Mouse (Mus musculus) limb, embryonic 14.5 days (tissue): Measurements from ENCODE around the gene Ube2d1. TPM values are rescaled to one million over a fixed set of nuclear protein-coding genes. Genes with fewer than 3 reads are reported as not detected.

Experiments used
- ATAC-seq: fragments of 200-750 bp; cut with Nextera tagmentation; 2 replicates; pipeline ENCODE4 v1.8.0; 2017; ENCODE audit warnings: low read depth, moderate number of reproducible peaks, moderate TSS enrichment; ENCODE audit not compliant: low FRiP score
- DNase-seq: peaks from one replicate; pipeline ENCODE4 v3.0.0-alpha.2; 2015; ENCODE audit warnings: low spot score
- H3K27ac ChIP-seq: fragments of 300-500 bp; sonication (generic); replicated peaks from 2 replicates; pipeline ENCODE4 v1.5.1; 2014; ENCODE audit warnings: low read depth, mild to moderate bottlenecking, low read length, moderate library complexity, mixed read lengths
- H3K27me3 ChIP-seq: fragments of 300-500 bp; sonication (generic); 2 replicates; pipeline ENCODE4 v1.6.1; 2014; ENCODE audit warnings: low read length, mixed read lengths; ENCODE audit not compliant: control insufficient read depth, insufficient read depth
- H3K36me3 ChIP-seq: fragments of 300-500 bp; sonication (generic); 2 replicates; pipeline ENCODE4 v1.6.1; 2014; ENCODE audit warnings: mild to moderate bottlenecking, low read length, moderate library complexity, mixed read lengths; ENCODE audit not compliant: control insufficient read depth, insufficient read depth
- H3K4me1 ChIP-seq: fragments of 300-500 bp; sonication (generic); 2 replicates; pipeline ENCODE4 v1.6.1; 2014; ENCODE audit warnings: antibody characterized with exemption, low read length, mixed read lengths; ENCODE audit not compliant: control insufficient read depth, insufficient read depth
- H3K4me2 ChIP-seq: fragments of 300-500 bp; sonication (generic); replicated peaks from 2 replicates; pipeline ENCODE4 v1.6.1; 2014; ENCODE audit warnings: low read depth, mild to moderate bottlenecking, low read length, moderate library complexity; ENCODE audit not compliant: severe bottlenecking
- H3K4me3 ChIP-seq: fragments of 300-500 bp; sonication (generic); replicated peaks from 2 replicates; pipeline ENCODE4 v1.5.1; 2014; ENCODE audit warnings: low read length
- H3K9ac ChIP-seq: fragments of 300-500 bp; sonication (generic); 2 replicates; pipeline ENCODE4 v1.6.1; 2014; ENCODE audit warnings: mild to moderate bottlenecking, low read depth, low read length, moderate library complexity; ENCODE audit not compliant: severe bottlenecking
- H3K9me3 ChIP-seq: fragments of 300-500 bp; sonication (generic); 2 replicates; pipeline ENCODE4 v1.6.1; 2016; ENCODE audit warnings: low read length; ENCODE audit not compliant: control insufficient read depth
- POLR2A ChIP-seq: fragments of 200-500 bp; IDR thresholded peaks from 2 replicates; pipeline ENCODE4 v1.8.0; 2012; ENCODE audit warnings: inconsistent platforms, mild to moderate bottlenecking, moderate library complexity, borderline replicate concordance; ENCODE audit not compliant: insufficient read depth, insufficient read length; ENCODE audit errors: extremely low read depth
- WGBS: fragments of 180-500 bp; shearing (Covaris S2); extraction: QIAGEN DNeasy Blood & Tissue Kit; methylation state at CpG from one replicate; pipeline ENCODE4 v1.1.7; 2014; 5-methylcytosine and 5-hydroxymethylcytosine counted together
- polyA plus RNA-seq, 2 experiments: library from polyadenylated mRNA; depleted of rRNA in 1 of 2; stranded (reverse) in 1 of 2; unstranded in 1 of 2; fragments of >200 nt; fragmentation: Nextera tagmentation in 1 of 2; extraction: Ambion mirVana in 1 of 2; gene quantifications; 2 replicates each; pipeline versions ENCODE4 v1.2.1 to v1.2.3; 2012 to 2014

Gene Ube2d1
- polyA plus RNA-seq (2012; rRNA removed) (89.5 and 103 TPM in 2 replicates), polyA plus RNA-seq (2014; fragmentation: Nextera tagmentation; extraction: Ambion mirVana) (76.3 and 82.0 TPM in 2 replicates)

GRCm38 (mm10) chr10:71285126-71285580, at the start of gene Ube2d1:
Ube2d1 (minus strand) TSS chr10:71285262.
- Histone ChIP-seq H3K4me3 (peak within 1 kb of the TSS; percentile 79), H3K36me3 (0 out of 2 replicates have a peak, but pooled peaks cover 3% of the 10 kb centered on the region), H3K4me1 (peaks cover 14% of the 10 kb centered on the region), H3K9ac (peak within 1 kb of the TSS; percentile 94), H3K4me2 (peak within 1 kb of the TSS; percentile 70), H3K27ac (peak within 1 kb of the TSS; percentile 48; the same call in 1 of the 2 replicates), H3K9me3 (no peaks in the 10 kb centered on the region), H3K27me3 (no peaks in the 10 kb centered on the region)
- peak; percentile 93 for ATAC-seq
- WGBS, result 0% methylated on average over 38 of the region's 50 CpGs
- peak; percentile 84; the same call in 1 of the 2 replicates for TF ChIP-seq POLR2A
- DNase-seq, result peak; percentile 79

GRCm38 (mm10) chr10:71332859-71333258, 47.8 kb upstream of the Ube2d1 start:
- Histone ChIP-seq H3K9ac (no peak overlapping the region), H3K27ac (no peak overlapping the region), H3K4me2 (no peak overlapping the region), H3K27me3 (no peaks in the 10 kb centered on the region), H3K9me3 (no peaks in the 10 kb centered on the region), H3K4me1 (no peaks in the 10 kb centered on the region), H3K36me3 (peaks cover 41% of the 10 kb centered on the region), H3K4me3 (no peak overlapping the region)
- no peak for TF ChIP-seq POLR2A
- no peak for ATAC-seq
- WGBS, result 93% methylated on average over 9 of the region's 9 CpGs
- no peak for DNase-seq

GRCm38 (mm10) chr10:71332376-71332775, 47.3 kb upstream of the Ube2d1 start:
- H3K36me3 ChIP-seq, result peaks cover 41% of the 10 kb centered on the region
- H3K27me3 ChIP-seq, result no peaks in the 10 kb centered on the region
- H3K9me3 ChIP-seq, result no peaks in the 10 kb centered on the region
- DNase-seq (no peak), ATAC-seq (no peak)
- H3K4me1 ChIP-seq, result no peaks in the 10 kb centered on the region
- no peak overlapping the region for H3K4me3 ChIP-seq
- H3K9ac ChIP-seq, result no peak overlapping the region
- no peak for TF ChIP-seq POLR2A
- no peak overlapping the region for H3K27ac ChIP-seq
- WGBS, result 85% methylated on average over 4 of the region's 4 CpGs
- H3K4me2 ChIP-seq, result no peak overlapping the region

- Histone ChIP-seq H3K27ac (no peak overlapping the region), H3K9me3 (no peaks in the 10 kb centered on the region), H3K4me2 (no peak overlapping the region), H3K4me3 (no peak overlapping the region), H3K4me1 (no peaks in the 10 kb centered on the region), H3K36me3 (peaks cover 41% of the 10 kb centered on the region), H3K27me3 (no peaks in the 10 kb centered on the region), H3K9ac (no peak overlapping the region)
- 92% methylated on average over 7 of the region's 7 CpGs for WGBS
- TF ChIP-seq POLR2A, result no peak
- ATAC-seq, result no peak
- no peak for DNase-seq
Observed at GRCm38 (mm10) chr10:71331908-71332307, 46.8 kb upstream of the Ube2d1 start.

- peaks cover 28% of the 10 kb centered on the region for H3K36me3 ChIP-seq
- no peaks in the 10 kb centered on the region for H3K27me3 ChIP-seq
- no peaks in the 10 kb centered on the region for H3K4me1 ChIP-seq
- no peak overlapping the region for H3K4me3 ChIP-seq
- ATAC-seq (no peak), DNase-seq (no peak)
- no peaks in the 10 kb centered on the region for H3K9me3 ChIP-seq
- TF ChIP-seq POLR2A, result no peak
- no peak overlapping the region for H3K4me2 ChIP-seq
- WGBS, result 92% methylated on average over 12 of the region's 12 CpGs
- H3K27ac ChIP-seq, result no peak overlapping the region
- no peak overlapping the region for H3K9ac ChIP-seq
Observed at GRCm38 (mm10) chr10:71330070-71330469, 45.0 kb upstream of the Ube2d1 start.

- Histone ChIP-seq H3K36me3 (peaks cover 23% of the 10 kb centered on the region), H3K9me3 (no peaks in the 10 kb centered on the region), H3K9ac (no peak overlapping the region), H3K4me1 (no peaks in the 10 kb centered on the region), H3K4me3 (no peak overlapping the region), H3K27me3 (no peaks in the 10 kb centered on the region), H3K27ac (no peak overlapping the region), H3K4me2 (no peak overlapping the region)
- DNase-seq (no peak), ATAC-seq (no peak)
- no peak for TF ChIP-seq POLR2A
- 78% methylated on average over 6 of the region's 6 CpGs for WGBS
Observed at GRCm38 (mm10) chr10:71329295-71329694, 44.2 kb upstream of the Ube2d1 start.
